Mouse (Mus musculus) limb, embryonic 13.5 days (tissue): ENCODE measurements around the gene Pdzrn3. TPM values are rescaled to one million over a fixed set of nuclear protein-coding genes. Genes with fewer than 3 reads are reported as not detected.
A peak's percentile ranks its signal among the peaks of the same experiment; 100 is the strongest.

Source experiments
- ATAC-seq: fragments of 200-750 bp; cut with Nextera tagmentation; 2 replicates; pipeline ENCODE4 v1.8.0; 2017; ENCODE audit warnings: low read depth, moderate number of reproducible peaks, moderate TSS enrichment; ENCODE audit not compliant: low FRiP score
- H3K27ac ChIP-seq: fragments of 300-500 bp; sonication (generic); 2 replicates; pipeline ENCODE4 v1.5.1; 2015; ENCODE audit warnings: inconsistent platforms, mild to moderate bottlenecking, moderate library complexity
- H3K27me3 ChIP-seq: fragments of 300-500 bp; sonication (generic); 2 replicates; pipeline ENCODE4 v1.6.1; 2015; ENCODE audit warnings: mild to moderate bottlenecking, inconsistent platforms
- H3K36me3 ChIP-seq: fragments of 300-500 bp; sonication (generic); 2 replicates; pipeline ENCODE4 v1.6.1; 2015; ENCODE audit warnings: inconsistent platforms, mild to moderate bottlenecking, moderate library complexity
- H3K4me1 ChIP-seq: fragments of 300-500 bp; sonication (generic); 2 replicates; pipeline ENCODE4 v1.6.1; 2015; ENCODE audit warnings: inconsistent platforms
- H3K4me2 ChIP-seq: fragments of 300-500 bp; sonication (generic); replicated peaks from 2 replicates; pipeline ENCODE4 v1.6.1; 2015; ENCODE audit warnings: inconsistent platforms, mild to moderate bottlenecking, moderate library complexity
- H3K4me3 ChIP-seq: fragments of 300-500 bp; sonication (generic); 2 replicates; pipeline ENCODE4 v1.5.1; 2015; ENCODE audit warnings: moderate library complexity, mild to moderate bottlenecking, inconsistent platforms
- H3K9ac ChIP-seq: fragments of 300-500 bp; sonication (generic); 2 replicates; pipeline ENCODE4 v1.6.1; 2015; ENCODE audit warnings: mild to moderate bottlenecking, inconsistent platforms
- H3K9me3 ChIP-seq: fragments of 300-500 bp; sonication (generic); 2 replicates; pipeline ENCODE4 v1.6.1; 2016; ENCODE audit warnings: inconsistent platforms
- WGBS: fragments of 180-500 bp; shearing (Covaris S2); methylation state at CpG from one replicate; pipeline ENCODE4 v1.1.7; 2015; 5-methylcytosine and 5-hydroxymethylcytosine counted together
- polyA plus RNA-seq: library from polyadenylated mRNA; unstranded; fragments of >200 nt; fragmentation: Nextera tagmentation; extraction: Ambion mirVana; gene quantifications from 2 replicates; pipeline ENCODE4 v1.2.1, GENCODE M21; 2015

Gene Pdzrn3
- polyA plus RNA-seq, 1 experiment from 2014 or later = 12.9 TPM

DNA sequence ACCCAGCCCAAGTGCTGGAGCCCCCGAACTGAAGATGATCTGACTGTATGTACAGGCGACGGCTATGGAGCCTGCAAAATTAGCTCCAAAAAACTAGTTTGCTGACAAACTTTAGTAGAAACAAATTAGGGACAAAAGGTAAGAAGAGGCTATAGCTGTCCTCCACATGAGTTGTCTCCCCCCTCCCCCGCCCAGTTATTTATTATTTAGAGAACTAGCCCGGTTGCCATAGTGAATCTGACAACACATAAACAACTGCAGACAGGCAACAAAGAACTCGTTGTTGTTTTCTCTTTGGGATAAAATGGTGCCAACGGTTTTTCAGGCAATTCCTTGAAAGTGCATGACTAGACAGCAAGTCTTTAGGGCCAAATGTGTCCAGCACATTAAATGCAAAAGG, 7.3 kb upstream of the Pdzrn3 start:
- no peak for ATAC-seq
- peaks cover 9% of the 10 kb centered on the region for H3K4me1 ChIP-seq
- 69% methylated on average over 7 of the region's 7 CpGs for WGBS
- no peak overlapping the region for H3K9ac ChIP-seq
- H3K27me3 ChIP-seq = peaks cover 4% of the 10 kb centered on the region; the same call in 1 of the 2 replicates
- no peak overlapping the region for H3K27ac ChIP-seq
- H3K4me2 ChIP-seq = no peak overlapping the region
- H3K9me3 ChIP-seq = no peaks in the 10 kb centered on the region
- no peaks in the 10 kb centered on the region for H3K36me3 ChIP-seq
- no peak overlapping the region for H3K4me3 ChIP-seq

DNA sequence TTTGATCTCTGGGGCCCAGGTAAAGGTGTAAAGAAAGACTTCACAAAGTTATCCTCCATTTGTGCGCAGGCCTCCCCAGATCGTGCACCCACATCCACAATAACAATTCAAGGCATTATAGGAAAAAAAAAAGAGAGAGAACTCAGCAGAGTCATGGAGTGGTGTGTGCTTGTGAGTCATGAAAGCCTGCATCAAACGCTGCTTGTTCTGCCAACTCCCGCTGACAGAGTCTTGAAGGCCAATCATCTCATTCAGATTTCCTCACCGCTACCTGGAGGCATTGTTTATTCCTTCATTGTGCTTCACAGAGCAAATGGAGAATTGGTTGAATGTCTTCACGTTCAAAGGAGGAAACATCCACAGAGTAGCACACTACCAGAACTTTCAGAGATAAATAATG, 6.8 kb upstream of the Pdzrn3 start:
- Histone ChIP-seq H3K36me3 (no peaks in the 10 kb centered on the region), H3K9me3 (no peaks in the 10 kb centered on the region), H3K4me2 (no peak overlapping the region), H3K4me3 (no peak overlapping the region), H3K27me3 (peaks cover 6% of the 10 kb centered on the region; the same call in 1 of the 2 replicates), H3K9ac (no peak overlapping the region), H3K4me1 (peaks cover 11% of the 10 kb centered on the region), H3K27ac (no peak overlapping the region)
- no peak for ATAC-seq
- 81% methylated on average over 6 of the region's 6 CpGs for WGBS

DNA sequence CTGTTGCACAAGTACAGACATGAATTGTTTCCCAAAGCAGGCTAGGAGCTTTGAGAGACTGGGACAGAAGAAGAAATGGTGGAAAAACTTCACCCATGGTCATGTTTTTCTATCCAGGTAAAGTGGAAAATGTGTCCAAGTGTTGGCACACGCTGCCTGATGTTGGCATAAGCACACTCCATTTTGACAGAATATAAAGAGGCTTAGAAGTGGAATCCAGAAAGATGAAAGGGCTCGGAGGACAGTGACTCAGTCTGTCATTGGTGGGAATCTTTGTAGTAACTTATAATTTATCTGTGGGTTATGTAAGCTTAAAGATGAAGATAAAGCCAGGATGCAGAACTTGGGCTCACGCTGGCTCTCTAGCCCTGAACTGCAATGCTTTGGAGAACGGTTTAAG, 5.2 kb upstream of the Pdzrn3 start:
- Histone ChIP-seq H3K9ac (no peak overlapping the region), H3K4me1 (peaks cover 11% of the 10 kb centered on the region), H3K27me3 (peaks cover 6% of the 10 kb centered on the region; the same call in 1 of the 2 replicates), H3K9me3 (no peaks in the 10 kb centered on the region), H3K36me3 (no peaks in the 10 kb centered on the region), H3K4me3 (no peak overlapping the region), H3K27ac (no peak overlapping the region), H3K4me2 (no peak overlapping the region)
- no peak for ATAC-seq
- WGBS = 73% methylated on average over 4 of the region's 4 CpGs

DNA sequence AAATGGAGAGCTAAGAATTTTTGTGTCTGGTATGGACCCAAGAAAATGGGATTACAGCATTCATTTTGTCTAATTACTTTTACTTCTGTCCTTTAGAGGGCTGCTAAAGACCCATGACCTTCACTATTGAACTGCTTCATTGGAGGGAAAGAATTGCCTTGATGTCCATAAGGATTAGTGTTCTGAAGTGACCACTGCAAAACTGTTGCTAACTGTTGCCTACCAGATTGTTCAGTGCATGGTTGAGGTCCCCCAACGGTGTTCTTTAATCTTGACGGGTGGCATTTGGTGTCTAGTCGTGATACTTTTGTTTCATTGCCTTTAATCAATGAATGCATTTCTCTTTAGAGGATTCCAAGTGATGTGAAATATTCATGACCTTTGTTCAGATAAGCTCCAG, 1.8 kb upstream of the Pdzrn3 start:
- Histone ChIP-seq H3K4me3 (no peak overlapping the region), H3K4me1 (peaks cover 30% of the 10 kb centered on the region), H3K4me2 (no peak overlapping the region), H3K27me3 (0 out of 2 replicates have a peak, but pooled peaks cover 3% of the 10 kb centered on the region), H3K9ac (no peak overlapping the region), H3K27ac (no peak overlapping the region), H3K36me3 (no peaks in the 10 kb centered on the region), H3K9me3 (no peaks in the 10 kb centered on the region)
- ATAC-seq = no peak
- 61% methylated on average over 3 of the region's 3 CpGs for WGBS

GRCm38 (mm10) chr6:101377935-101378609, 375 bp upstream of the Pdzrn3 start:
- Histone ChIP-seq H3K27me3 (0 out of 2 replicates have a peak, but pooled peaks cover 3% of the 10 kb centered on the region), H3K4me3 (peak overlapping the region; percentile 75), H3K4me2 (peak overlapping the region; percentile 84), H3K36me3 (peaks cover 3% of the 10 kb centered on the region; the same call in 1 of the 2 replicates), H3K27ac (peak overlapping the region; percentile 96), H3K9ac (peak overlapping the region; percentile 89), H3K9me3 (no peaks in the 10 kb centered on the region), H3K4me1 (peaks cover 45% of the 10 kb centered on the region)
- peak; percentile 90 for ATAC-seq
- 0% methylated on average over 29 of the region's 29 CpGs for WGBS

GRCm38 (mm10) chr6:101376511-101377166, 1.1 kb downstream of the Pdzrn3 start:
- Histone ChIP-seq H3K9ac (peak overlapping the region; percentile 89), H3K9me3 (no peaks in the 10 kb centered on the region), H3K36me3 (peaks cover 8% of the 10 kb centered on the region; the same call in 1 of the 2 replicates), H3K27ac (peak overlapping the region; percentile 96), H3K4me3 (peak overlapping the region; percentile 75), H3K4me1 (peaks cover 52% of the 10 kb centered on the region), H3K4me2 (peak overlapping the region; percentile 84), H3K27me3 (peaks cover 3% of the 10 kb centered on the region; the same call in 1 of the 2 replicates)
- no peak; the same call in 1 of the 2 replicates for ATAC-seq
- under 1% methylated on average over 10 of the region's 10 CpGs for WGBS

GRCm38 (mm10) chr6:101376049-101376448, 1.6 kb downstream of the Pdzrn3 start:
- Histone ChIP-seq H3K27me3 (peaks cover 3% of the 10 kb centered on the region; the same call in 1 of the 2 replicates), H3K27ac (peak overlapping the region; percentile 96; the same call in 1 of the 2 replicates), H3K36me3 (peaks cover 8% of the 10 kb centered on the region; the same call in 1 of the 2 replicates), H3K4me3 (peak overlapping the region; percentile 75), H3K9ac (peak overlapping the region; percentile 89), H3K9me3 (no peaks in the 10 kb centered on the region), H3K4me2 (peak overlapping the region; percentile 84), H3K4me1 (peaks cover 52% of the 10 kb centered on the region)
- 20% methylated on average over 10 of the region's 10 CpGs for WGBS
- no peak for ATAC-seq

GRCm38 (mm10) chr6:101374721-101375120, 3.0 kb downstream of the Pdzrn3 start:
- H3K9ac ChIP-seq = peak overlapping the region; percentile 60
- WGBS = 2% methylated on average over 7 of the region's 7 CpGs
- H3K4me1 ChIP-seq = peaks cover 55% of the 10 kb centered on the region
- H3K4me2 ChIP-seq = peak overlapping the region; percentile 84
- peaks cover 8% of the 10 kb centered on the region; the same call in 1 of the 2 replicates for H3K36me3 ChIP-seq
- H3K4me3 ChIP-seq = peak overlapping the region; percentile 44
- no peaks in the 10 kb centered on the region for H3K9me3 ChIP-seq
- peak; percentile 16; the same call in 1 of the 2 replicates for ATAC-seq
- peak overlapping the region; percentile 77 for H3K27ac ChIP-seq
- no peaks in the 10 kb centered on the region; the same call in 1 of the 2 replicates for H3K27me3 ChIP-seq

GRCm38 (mm10) chr6:101374186-101374585, 3.5 kb downstream of the Pdzrn3 start:
- H3K27me3 ChIP-seq = no peaks in the 10 kb centered on the region; the same call in 1 of the 2 replicates
- no peaks in the 10 kb centered on the region for H3K9me3 ChIP-seq
- H3K36me3 ChIP-seq = peaks cover 8% of the 10 kb centered on the region; the same call in 1 of the 2 replicates
- H3K4me1 ChIP-seq = peaks cover 55% of the 10 kb centered on the region
- peak overlapping the region; percentile 84 for H3K4me2 ChIP-seq
- no peak for ATAC-seq
- peak overlapping the region; percentile 43; the same call in 1 of the 2 replicates for H3K9ac ChIP-seq
- H3K27ac ChIP-seq = 0 out of 2 replicates have a peak overlapping the region, but pooled peaks have one; percentile 77
- WGBS = 48% methylated on average over 1 of the region's 1 CpGs
- peak overlapping the region; percentile 44 for H3K4me3 ChIP-seq

DNA sequence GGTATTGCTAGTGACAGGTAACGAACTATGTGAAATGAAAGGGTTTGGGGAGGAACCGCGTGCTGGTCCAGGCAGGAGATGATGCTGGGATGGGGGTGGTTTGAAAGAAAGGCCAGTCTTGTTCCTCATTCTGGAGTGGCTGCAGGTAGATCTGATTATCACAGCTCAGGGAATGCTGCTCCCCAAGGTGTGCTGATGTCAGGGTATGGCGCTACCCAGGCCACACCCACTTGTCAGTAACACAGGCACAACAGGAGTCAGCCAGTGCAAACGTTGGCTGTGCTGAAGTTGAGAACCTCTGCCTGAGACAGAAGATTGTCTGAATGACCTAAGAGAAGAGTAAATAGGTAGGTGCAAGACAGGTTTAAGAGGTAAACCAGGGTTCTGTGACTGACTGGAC, 4.7 kb downstream of the Pdzrn3 start:
- Histone ChIP-seq H3K4me3 (no peak overlapping the region), H3K4me1 (peaks cover 59% of the 10 kb centered on the region), H3K9ac (no peak overlapping the region), H3K4me2 (no peak overlapping the region), H3K27me3 (no peaks in the 10 kb centered on the region; the same call in 1 of the 2 replicates), H3K36me3 (peaks cover 8% of the 10 kb centered on the region; the same call in 1 of the 2 replicates), H3K9me3 (no peaks in the 10 kb centered on the region), H3K27ac (no peak overlapping the region)
- ATAC-seq = no peak
- 76% methylated on average over 5 of the region's 5 CpGs for WGBS

DNA sequence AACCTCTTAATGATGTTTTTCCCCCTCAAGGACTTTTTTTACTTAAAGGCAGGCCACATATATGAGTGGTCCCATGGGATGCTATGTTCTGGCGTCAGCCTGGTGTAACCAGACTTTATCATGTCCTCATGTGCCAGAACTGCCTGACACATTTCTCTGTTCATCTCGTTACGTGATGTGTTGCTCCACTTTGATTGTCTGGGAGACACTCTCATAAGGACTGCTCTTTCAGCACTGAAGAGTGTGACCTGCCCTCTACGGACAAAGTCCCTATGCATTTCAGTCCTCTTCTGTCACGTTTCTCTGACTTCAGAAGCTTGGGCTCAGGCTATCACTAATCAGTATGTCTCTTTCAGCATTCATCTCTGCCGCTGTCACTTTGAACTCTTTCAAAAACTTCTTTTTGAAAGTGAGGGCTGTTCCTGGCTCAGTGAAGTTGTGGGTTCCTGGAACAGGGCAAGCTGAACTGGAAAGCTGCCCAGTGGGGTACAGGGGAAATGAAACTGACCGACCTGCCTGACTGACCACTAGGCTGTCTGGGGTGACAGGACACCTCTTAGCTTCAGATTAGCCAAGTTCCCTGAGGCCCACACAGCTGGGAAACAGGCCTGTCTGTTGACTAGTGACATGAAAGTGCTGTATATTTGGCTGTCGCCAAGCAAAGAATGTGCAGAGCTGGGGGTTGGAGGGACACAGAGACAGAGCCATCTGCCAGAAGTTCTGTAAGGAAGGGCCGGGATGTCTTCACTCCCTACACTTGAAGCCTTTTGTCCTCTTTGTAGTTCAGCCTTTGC, 10.7 kb downstream of the Pdzrn3 start:
- no peak for ATAC-seq
- Histone ChIP-seq H3K4me1 (peaks cover 49% of the 10 kb centered on the region), H3K36me3 (no peaks in the 10 kb centered on the region), H3K9me3 (no peaks in the 10 kb centered on the region), H3K4me2 (no peak overlapping the region), H3K27ac (no peak overlapping the region), H3K4me3 (no peak overlapping the region), H3K9ac (no peak overlapping the region), H3K27me3 (no peaks in the 10 kb centered on the region)
- WGBS = 55% methylated on average over 9 of the region's 9 CpGs
